Mouse (Mus musculus) hindbrain, embryonic 11.5 days (tissue): ENCODE results near the gene Rcc1. TPM values are rescaled to one million over a fixed set of nuclear protein-coding genes. Genes with fewer than 3 reads are reported as not detected.
"Not testable (repeated sequence)": the region's sequence is repeated elsewhere in the genome, so short reads cannot be mapped to it uniquely, and the experiment has no call there.

ENCODE experiments used
- ATAC-seq: fragments of 200-750 bp; cut with Nextera tagmentation; 2 replicates; pipeline ENCODE4 v1.8.0; 2017; ENCODE audit warnings: mild to moderate bottlenecking, moderate TSS enrichment, moderate library complexity; ENCODE audit not compliant: low FRiP score
- DNase-seq: peaks from one replicate; pipeline ENCODE4 v3.0.0-alpha.2; 2015; ENCODE audit warnings: low spot score
- H3K27ac ChIP-seq: fragments of 300-500 bp; sonication (generic); 2 replicates; pipeline ENCODE4 v1.5.1; 2014; ENCODE audit warnings: mild to moderate bottlenecking, low read depth, low read length
- H3K27me3 ChIP-seq: fragments of 300-500 bp; sonication (generic); 2 replicates; pipeline ENCODE4 v1.6.1; 2014; ENCODE audit warnings: mild to moderate bottlenecking, low read length, moderate library complexity, mixed read lengths; ENCODE audit not compliant: control insufficient read depth, insufficient read depth
- H3K36me3 ChIP-seq: fragments of 300-500 bp; sonication (generic); 2 replicates; pipeline ENCODE4 v1.6.1; 2014; ENCODE audit warnings: mild to moderate bottlenecking, low read length, moderate library complexity, mixed read lengths; ENCODE audit not compliant: control insufficient read depth, insufficient read depth
- H3K4me1 ChIP-seq: fragments of 300-500 bp; sonication (generic); replicated peaks from 2 replicates; pipeline ENCODE4 v1.6.1; 2014; ENCODE audit warnings: low read length, mixed read lengths; ENCODE audit not compliant: control insufficient read depth, insufficient read depth
- H3K4me2 ChIP-seq: fragments of 300-500 bp; sonication (generic); replicated peaks from 2 replicates; pipeline ENCODE4 v1.6.1; 2014; ENCODE audit warnings: mild to moderate bottlenecking, low read depth, low read length
- H3K4me3 ChIP-seq: fragments of 300-500 bp; sonication (generic); 2 replicates; pipeline ENCODE4 v1.5.1; 2014; ENCODE audit warnings: low read depth, low read length
- H3K9ac ChIP-seq: fragments of 300-500 bp; sonication (generic); 2 replicates; pipeline ENCODE4 v1.6.1; 2014; ENCODE audit warnings: low read depth, low read length
- H3K9me3 ChIP-seq: fragments of 300-500 bp; sonication (generic); 2 replicates; pipeline ENCODE4 v1.6.1; 2016; ENCODE audit warnings: low read length; ENCODE audit not compliant: control insufficient read depth
- WGBS: fragments of 180-500 bp; shearing (Covaris S2); extraction: QIAGEN DNeasy Blood & Tissue Kit; methylation state at CpG from one replicate; pipeline ENCODE4 v1.1.7; 2014; 5-methylcytosine and 5-hydroxymethylcytosine counted together
- polyA plus RNA-seq: library from polyadenylated mRNA; unstranded; fragments of >200 nt; fragmentation: Nextera tagmentation; extraction: Ambion mirVana; gene quantifications from 2 replicates; pipeline ENCODE4 v1.2.1, GENCODE M21; 2014

Gene Rcc1
- polyA plus RNA-seq, 1 experiment from 2014 or later: 51.3 TPM

DNA sequence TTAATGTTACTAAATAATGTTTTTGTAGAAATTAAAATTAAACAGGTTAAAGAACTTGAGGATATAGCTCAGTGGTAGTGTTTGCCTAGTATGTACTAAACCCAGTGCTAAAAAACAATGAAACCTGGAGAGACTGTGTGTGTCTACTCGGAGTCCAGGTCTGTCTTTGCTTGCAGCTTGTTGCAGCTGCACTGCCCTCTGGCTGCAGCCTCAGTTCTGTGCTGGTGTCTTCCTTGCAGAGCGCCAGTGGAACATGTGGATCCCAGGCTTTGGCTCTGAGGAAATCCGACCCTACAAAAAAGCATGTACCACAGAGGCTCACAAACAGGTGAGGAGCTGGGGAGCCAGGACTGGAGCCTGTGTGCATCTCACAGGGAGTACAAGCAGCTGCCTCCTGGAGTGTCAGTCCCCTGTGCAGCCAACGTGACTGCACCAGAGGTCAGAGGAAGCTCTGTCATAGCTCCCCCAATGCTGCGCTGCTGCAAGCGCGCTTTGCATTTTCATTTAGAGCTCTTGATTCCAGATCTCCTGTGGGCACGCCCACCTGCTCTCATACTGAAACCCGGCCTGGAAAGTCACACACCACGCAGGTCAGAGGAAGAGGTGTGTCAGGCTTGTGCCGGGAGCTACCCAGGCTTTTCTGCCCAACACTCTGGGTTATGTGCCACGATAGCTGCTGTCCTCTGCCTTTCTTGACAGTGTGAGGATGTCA is 61.6 kb downstream of the Rcc1 start:
- Histone ChIP-seq H3K27ac (no peak overlapping the region), H3K9me3 (no peaks in the 10 kb centered on the region), H3K36me3 (0 out of 2 replicates have a peak, but pooled peaks cover 4% of the 10 kb centered on the region), H3K9ac (no peak overlapping the region), H3K4me2 (no peak overlapping the region), H3K4me1 (no peaks in the 10 kb centered on the region), H3K4me3 (no peak overlapping the region), H3K27me3 (no peaks in the 10 kb centered on the region)
- 82% methylated on average over 12 of the region's 12 CpGs for WGBS
- no peak for ATAC-seq
- DNase-seq: no peak

DNA sequence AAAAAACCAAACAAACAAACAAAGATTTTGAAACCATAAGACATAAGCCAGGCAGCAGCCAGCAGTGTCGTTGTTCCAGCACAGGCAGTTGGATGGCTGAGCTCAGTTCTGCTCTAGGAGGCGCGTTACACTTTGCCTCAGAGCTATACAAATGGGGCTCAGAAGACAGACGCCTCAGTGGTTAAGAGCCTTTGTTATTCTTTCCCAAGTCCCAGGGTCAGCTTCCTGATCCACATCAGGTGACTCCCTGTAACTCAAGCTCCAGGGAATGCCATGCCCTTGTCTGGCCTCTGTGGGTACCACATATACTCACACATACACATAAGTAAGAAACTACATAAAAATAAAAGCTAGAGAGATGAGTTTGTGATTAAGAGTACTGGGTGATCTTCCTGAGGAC is 62.3 kb downstream of the Rcc1 start:
- no peak overlapping the region for H3K9ac ChIP-seq
- no peaks in the 10 kb centered on the region for H3K27me3 ChIP-seq
- ATAC-seq (no peak), DNase-seq (no peak)
- 0 out of 2 replicates have a peak, but pooled peaks cover 4% of the 10 kb centered on the region for H3K36me3 ChIP-seq
- H3K4me3 ChIP-seq: no peak overlapping the region
- no peak overlapping the region for H3K27ac ChIP-seq
- H3K4me1 ChIP-seq: no peaks in the 10 kb centered on the region
- WGBS: 91% methylated on average over 4 of the region's 4 CpGs
- no peak overlapping the region for H3K4me2 ChIP-seq
- H3K9me3 ChIP-seq: no peaks in the 10 kb centered on the region

DNA sequence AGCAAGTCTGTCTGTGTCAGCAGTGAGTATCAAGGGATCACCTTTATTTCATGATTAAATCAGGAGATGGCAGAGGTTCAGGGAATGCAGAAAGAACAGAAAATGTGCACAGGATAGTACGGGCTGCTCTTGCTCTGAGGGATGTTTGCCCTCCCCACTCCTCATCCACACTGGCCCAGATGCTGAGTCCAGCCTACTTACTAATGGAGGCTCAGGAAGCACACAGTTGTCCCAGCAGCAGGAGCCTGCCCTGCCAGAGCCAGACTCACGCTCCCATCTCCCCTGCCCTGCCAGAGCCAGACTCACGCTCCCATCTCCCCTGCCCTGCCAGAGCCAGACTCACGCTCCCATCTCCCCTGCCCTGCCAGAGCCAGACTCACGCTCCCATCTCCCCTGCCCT is 64.6 kb downstream of the Rcc1 start:
- DNase-seq, H3K4me1 ChIP-seq, ATAC-seq, H3K4me2 ChIP-seq, H3K27ac ChIP-seq, H3K4me3 ChIP-seq, H3K27me3 ChIP-seq, H3K9ac ChIP-seq, H3K9me3 ChIP-seq: not testable (repeated sequence)
- peaks cover 11% of the 10 kb centered on the region; the same call in 1 of the 2 replicates for H3K36me3 ChIP-seq
- 86% methylated on average over 2 of the region's 5 CpGs for WGBS

Other genes with a start within 250 kb of the Rcc1 start
- 0.06 TPM in 1 of 2 replicates, not detected in the other for gene Oprd1, start 209.1 kb downstream of the Rcc1 start, polyA plus RNA-seq
- 161 TPM in 2 replicates for gene Ythdf2, start 141.3 kb downstream of the Rcc1 start, polyA plus RNA-seq
- gene Gmeb1, start 92.0 kb downstream of the Rcc1 start, polyA plus RNA-seq: 38.4 and 41.4 TPM in 2 replicates
- 60.5 and 65.0 TPM in 2 replicates for gene Taf12, start 79.2 kb downstream of the Rcc1 start, polyA plus RNA-seq
- gene Rab42, start 50.2 kb downstream of the Rcc1 start, polyA plus RNA-seq: 0.39 and 0.61 TPM in 2 replicates
- gene Trnau1ap, start 24.1 kb downstream of the Rcc1 start, polyA plus RNA-seq: 85.6 and 87.0 TPM in 2 replicates
- gene Phactr4, start 68.9 kb upstream of the Rcc1 start, polyA plus RNA-seq: 23.3 and 27.2 TPM in 2 replicates
- 20.2 and 24.6 TPM in 2 replicates for gene Med18, start 110.3 kb upstream of the Rcc1 start, polyA plus RNA-seq
- 5.8 and 7.4 TPM in 2 replicates for gene Sesn2, start 156.9 kb upstream of the Rcc1 start, polyA plus RNA-seq
- gene Atpif1, start 180.1 kb upstream of the Rcc1 start, polyA plus RNA-seq: 1,169 and 1,193 TPM in 2 replicates
- gene Dnajc8, start 181.9 kb upstream of the Rcc1 start, polyA plus RNA-seq: 194 and 212 TPM in 2 replicates
- gene Ptafr, start 210.5 kb upstream of the Rcc1 start, polyA plus RNA-seq: 0.37 and 0.43 TPM in 2 replicates